Mouse (Mus musculus): ENCODE measurements around the gene Krtap11-1. TPM values are rescaled to one million over a fixed set of nuclear protein-coding genes. Genes with fewer than 3 reads are reported as not detected.

Gene Krtap11-1
- not detected for total RNA-seq (2021)

DNA sequence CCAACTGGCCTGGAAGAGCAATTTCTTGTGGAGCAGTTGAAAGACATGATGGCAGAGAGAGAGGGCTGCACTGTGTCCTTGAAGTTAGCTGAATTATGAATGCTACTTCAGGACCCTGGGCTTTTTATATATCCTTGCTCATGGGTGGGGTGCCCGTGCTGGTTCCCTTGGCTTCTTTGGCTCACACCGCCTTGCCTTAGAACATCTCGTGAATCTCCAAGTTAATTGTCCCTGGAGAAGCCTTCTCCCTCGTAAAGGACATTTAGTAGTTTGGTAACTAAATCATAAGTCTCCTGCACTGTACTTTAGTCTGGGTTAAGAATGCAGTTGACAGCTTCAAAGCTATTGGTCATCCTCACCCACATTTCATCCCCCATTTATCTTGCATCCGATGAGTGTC, at the start of gene Krtap11-1:
Gene Krtap11-1 (minus strand): TSS at position 101 of the 400 bp plus-strand sequence.
- intact Hi-C loops (cut with DNase I), result no loop called here
- no peak for DNase-seq (ENCODE audit: low spot score)

GRCm38 (mm10) chr16:89618190-89618589, 47.2 kb upstream of the Krtap11-1 start:
- intact Hi-C loops (cut with DNase I), result no loop called here
- no peak for DNase-seq (ENCODE audit: low spot score)

DNA sequence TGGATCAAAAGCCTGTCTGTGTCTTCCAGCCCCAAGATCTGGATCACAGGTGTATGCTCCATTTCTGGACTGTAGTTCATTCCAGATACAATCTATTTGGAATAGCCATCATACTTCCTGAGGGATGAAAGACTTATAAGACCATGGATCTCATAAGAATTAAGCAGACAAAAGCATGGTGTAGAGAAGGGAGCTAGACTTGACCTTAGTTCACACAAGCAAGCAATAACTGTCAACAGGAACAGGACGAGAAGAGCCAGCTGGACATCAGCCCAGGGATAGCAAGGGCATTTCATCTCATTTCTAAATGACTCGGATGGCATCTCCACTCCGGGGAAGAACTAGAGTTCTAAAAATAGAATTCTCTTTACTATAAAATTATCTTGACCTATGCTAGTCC, 46.3 kb upstream of the Krtap11-1 start:
- intact Hi-C loops (cut with DNase I), result no loop called here

DNA sequence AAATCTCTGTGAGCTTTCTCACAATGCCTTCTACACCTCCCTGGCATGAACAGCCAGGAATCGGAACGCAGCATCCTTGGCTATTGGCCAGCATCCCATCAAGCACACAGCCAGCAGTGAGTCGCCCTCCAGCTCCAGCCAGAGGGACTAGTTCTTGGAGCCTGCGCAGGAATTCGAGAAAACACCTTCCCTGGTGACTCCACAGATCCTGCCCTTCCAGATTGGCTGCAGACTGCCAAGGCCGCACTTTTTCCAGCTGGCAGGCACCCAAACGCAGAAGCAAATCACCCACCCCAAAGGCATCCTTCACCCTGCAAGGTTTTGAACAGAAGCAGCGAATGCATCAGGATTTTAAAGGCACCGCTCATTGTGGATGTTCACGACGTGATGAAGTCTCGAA, 42.7 kb upstream of the Krtap11-1 start:
- intact Hi-C loops (cut with DNase I), result no loop called here
- DNase-seq (ENCODE audit: low spot score), result no peak

More for the DNA sequence above, 46.3 kb upstream of the Krtap11-1 start:
- no peak for DNase-seq (ENCODE audit: low spot score)

DNA sequence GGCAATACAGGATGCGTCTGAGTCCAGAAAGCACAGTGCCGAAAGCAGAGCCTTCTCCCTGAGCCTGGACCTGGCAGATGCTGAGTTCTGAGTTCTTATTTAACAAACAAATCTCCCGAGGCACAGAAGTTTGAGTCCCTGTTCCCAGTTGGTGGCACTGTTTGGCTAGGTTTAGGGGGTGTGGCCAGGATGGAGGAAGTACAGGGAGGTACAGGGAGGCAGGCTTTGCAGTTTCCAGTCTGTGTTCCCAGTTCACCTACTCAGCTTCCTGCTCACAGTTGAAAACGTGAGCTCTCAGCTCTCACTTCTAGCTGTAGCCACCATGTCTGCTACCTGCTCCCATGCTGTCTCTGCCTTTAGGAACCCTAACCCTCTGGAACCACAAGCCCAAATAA, 37.8 kb upstream of the Krtap11-1 start:
- no peak for DNase-seq (ENCODE audit: low spot score)
- intact Hi-C loops (cut with DNase I), result no loop called here

DNA sequence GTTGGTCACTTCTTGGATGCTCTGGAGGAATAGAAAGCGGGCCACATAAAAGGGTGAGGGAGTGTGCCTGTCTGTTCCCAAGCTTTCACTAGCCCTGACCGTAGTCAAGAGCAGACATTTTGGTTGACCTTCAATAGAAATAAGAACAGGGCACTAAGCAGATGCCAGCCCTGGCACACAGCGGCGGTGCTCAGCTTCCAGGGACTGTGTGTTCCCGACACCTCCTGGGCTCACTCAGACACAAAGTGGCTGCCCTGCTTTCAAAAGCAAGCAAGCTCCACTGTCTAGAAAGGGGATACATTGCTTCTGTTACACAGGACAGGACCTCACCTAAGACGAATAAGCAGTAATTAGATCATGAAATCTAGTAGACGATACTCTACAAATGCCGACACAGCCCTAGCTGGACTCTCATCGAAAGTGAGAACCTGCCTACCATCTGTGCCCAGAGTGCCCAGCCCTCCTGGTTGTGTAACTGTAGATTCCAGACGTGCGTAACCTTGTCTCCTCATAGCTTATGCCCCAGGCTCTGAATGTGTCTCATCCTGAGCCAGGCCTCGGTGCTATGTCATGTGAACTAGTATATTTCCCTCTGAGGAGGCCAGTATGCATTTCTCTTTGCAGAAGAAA, 37.3 kb upstream of the Krtap11-1 start:
- DNase-seq (ENCODE audit: low spot score), result no peak

DNA sequence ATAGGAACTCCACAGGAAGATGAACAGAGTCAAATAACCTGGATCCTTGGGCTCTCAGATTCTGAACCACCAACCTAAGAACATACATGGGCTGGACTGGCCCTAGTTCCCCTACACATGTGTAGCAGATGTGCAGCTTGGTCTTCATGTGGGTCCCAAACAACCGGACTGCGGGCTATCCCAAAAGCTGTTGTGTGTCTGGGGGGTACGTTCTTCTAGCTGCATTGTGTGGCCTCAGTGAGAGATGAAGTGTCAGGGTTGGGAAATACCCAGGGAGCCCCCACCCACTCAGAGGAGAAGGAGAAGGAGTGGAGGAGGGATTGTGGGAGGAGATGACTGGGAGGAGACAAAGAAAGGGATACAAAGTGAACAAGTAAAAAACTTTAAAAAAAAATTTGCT, 36.0 kb upstream of the Krtap11-1 start:
- no peak for DNase-seq (ENCODE audit: low spot score)
- intact Hi-C loops (cut with DNase I), result no loop called here

More for the DNA sequence above, 37.3 kb upstream of the Krtap11-1 start:
- intact Hi-C loops (cut with DNase I), result no loop called here

- intact Hi-C loops (cut with DNase I), result no loop called here
- DNase-seq (ENCODE audit: low spot score), result no peak
These were observed 16.2 kb upstream of the Krtap11-1 start for GRCm38 (mm10) chr16:89587209-89587608.

DNA sequence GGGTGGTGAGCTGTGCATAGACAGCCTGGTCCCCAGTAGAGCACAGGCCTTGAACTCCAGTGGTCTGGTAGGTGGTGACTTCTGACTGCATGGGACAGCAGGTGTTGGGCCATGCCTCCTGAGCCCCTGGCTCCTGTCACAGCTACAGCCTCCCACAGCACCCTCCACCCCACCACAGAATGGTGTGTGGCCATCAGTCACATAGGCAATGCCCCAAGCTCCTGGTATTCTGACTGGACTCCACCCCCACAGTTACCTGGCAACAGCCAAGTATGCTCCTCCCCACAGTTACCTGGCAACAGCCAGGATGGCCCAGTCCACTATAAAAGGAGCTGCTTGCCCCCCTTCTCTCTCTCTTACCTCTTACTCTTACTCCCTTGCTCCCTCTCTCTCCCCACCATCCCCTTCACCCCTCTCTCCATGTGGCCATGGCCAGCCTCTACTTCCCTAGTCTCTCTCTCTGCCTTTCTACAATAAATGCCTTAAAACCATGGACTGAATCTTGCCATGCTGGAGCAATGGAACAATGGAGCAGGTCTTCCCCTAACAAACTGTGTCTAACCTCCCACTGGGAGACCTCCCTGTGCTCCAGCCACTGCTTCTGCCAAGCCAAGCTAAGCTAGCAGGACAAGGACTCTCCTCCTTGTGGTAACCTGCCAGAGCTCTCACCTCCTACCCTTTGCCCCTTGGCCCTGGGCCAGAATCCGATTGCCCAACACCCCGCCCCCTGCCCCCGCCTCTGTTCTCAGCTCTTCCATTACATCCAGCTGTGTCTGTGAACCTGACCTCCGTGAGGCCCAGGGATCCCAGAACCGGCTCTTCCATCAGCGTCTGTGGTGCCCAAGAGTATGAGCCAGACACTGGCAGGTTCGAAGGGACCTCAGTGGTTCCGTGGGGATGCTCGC, 14.9 kb upstream of the Krtap11-1 start:
- no peak for DNase-seq (ENCODE audit: low spot score)
- intact Hi-C loops (cut with DNase I), result no loop called here

DNA sequence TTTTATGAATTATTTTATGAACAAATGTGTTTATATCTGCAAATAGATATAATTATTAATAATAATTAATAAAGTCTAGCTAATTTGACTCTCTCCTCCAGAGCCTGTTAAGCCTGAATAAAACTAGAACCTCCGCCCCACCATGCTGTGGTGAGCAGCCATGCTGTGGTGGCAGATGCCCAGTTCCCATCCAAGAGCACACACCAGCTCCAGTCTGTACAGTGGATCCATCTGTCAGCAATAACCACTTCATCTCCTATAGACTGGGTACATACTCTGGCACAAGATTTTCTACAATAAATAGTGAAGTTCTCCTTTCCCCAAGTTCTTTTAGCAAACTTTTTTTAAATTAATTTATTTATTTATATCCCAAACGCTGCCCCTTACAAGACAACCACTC, 10.7 kb upstream of the Krtap11-1 start:
- no peak for DNase-seq (ENCODE audit: low spot score)
- intact Hi-C loops (cut with DNase I), result no loop called here

GRCm38 (mm10) chr16:89570516-89570915, 467 bp downstream of the Krtap11-1 start:
- DNase-seq (ENCODE audit: low spot score), result no peak
- intact Hi-C loops (cut with DNase I), result no loop called here

GRCm38 (mm10) chr16:89569136-89569535, 1.8 kb downstream of the Krtap11-1 start:
- DNase-seq (ENCODE audit: low spot score), result no peak
- intact Hi-C loops (cut with DNase I), result no loop called here

- intact Hi-C loops (cut with DNase I), result no loop called here
These were observed 2.8 kb downstream of the Krtap11-1 start for GRCm38 (mm10) chr16:89568141-89568540.

GRCm38 (mm10) chr16:89550298-89550697, 20.7 kb downstream of the Krtap11-1 start:
- intact Hi-C loops (cut with DNase I), result no loop called here
- no peak for DNase-seq (ENCODE audit: low spot score)

More at GRCm38 (mm10) chr16:89568141-89568540, 2.8 kb downstream of the Krtap11-1 start:
- no peak for DNase-seq (ENCODE audit: low spot score)

DNA sequence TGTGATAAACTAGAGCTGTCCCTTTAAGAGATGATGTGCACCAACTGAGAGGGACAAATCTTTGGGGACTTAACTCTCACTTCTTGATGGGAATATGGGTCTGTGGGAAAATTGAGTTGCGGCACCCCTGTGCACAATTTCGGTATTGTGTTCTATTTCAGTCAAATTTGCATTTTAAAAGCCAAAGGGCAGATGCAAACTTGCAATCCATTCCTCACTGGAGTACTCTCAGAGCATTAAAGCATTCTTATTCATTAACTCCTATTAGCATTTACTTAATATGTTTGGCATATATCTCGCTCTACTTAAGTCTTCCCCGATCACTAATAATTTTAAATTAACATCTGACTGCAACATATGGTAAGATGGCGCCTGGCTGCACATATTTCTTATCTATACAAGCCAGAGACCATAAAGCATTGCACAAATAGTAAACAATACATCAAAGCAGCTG, 32.9 kb downstream of the Krtap11-1 start:
- no peak for DNase-seq (ENCODE audit: low spot score)
- intact Hi-C loops (cut with DNase I), result no loop called here

GRCm38 (mm10) chr16:89537349-89537748, 33.6 kb downstream of the Krtap11-1 start:
- intact Hi-C loops (cut with DNase I), result no loop called here
- DNase-seq (ENCODE audit: low spot score), result no peak

DNA sequence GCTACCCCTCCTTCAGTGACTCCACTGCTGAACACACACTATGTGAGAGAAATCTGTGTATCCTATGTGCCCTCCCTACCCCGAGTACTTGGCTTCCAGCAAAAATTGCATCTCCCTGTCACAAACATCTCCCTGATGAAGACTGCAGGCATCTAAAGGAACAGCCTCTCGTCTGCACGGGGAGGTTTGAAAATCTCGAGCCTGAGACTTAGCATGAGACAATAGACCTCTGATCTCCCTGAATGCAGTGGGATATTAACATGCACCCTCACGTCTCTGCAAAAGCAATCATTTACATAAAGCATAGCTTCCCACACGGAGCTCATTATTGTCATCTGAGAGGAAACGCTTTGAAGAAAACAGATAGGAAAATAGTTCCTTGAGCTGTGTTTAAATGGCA, 40.4 kb downstream of the Krtap11-1 start:
- no peak for DNase-seq (ENCODE audit: low spot score)
- intact Hi-C loops (cut with DNase I), result no loop called here

- DNase-seq (ENCODE audit: low spot score), result no peak
- intact Hi-C loops (cut with DNase I), result no loop called here
These were observed 41.1 kb downstream of the Krtap11-1 start for GRCm38 (mm10) chr16:89529846-89530245.

DNA sequence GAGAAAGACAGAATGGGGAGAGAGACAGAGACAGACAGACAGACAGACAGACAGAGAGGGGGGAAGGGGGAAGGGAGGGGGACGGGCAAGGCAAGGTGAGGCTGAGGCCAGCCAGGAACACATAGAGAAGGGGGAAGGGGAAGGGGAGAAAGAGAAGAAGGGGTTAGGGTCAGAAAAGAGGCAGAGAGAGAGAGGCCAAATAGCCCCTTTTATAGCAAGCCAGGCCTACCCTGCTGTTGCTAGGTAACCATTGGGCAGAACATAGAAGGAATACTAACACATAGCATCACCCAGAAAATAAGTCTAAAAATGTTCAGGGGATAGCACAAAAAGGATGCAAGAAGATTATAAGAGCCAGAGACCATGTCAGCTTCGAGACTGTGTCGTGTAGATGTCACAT, 42.6 kb downstream of the Krtap11-1 start:
- intact Hi-C loops (cut with DNase I), result no loop called here
- no peak for DNase-seq (ENCODE audit: low spot score)

- DNase-seq (ENCODE audit: low spot score), result no peak
- intact Hi-C loops (cut with DNase I), result no loop called here
These were observed 50.0 kb downstream of the Krtap11-1 start for GRCm38 (mm10) chr16:89520996-89521395.

DNA sequence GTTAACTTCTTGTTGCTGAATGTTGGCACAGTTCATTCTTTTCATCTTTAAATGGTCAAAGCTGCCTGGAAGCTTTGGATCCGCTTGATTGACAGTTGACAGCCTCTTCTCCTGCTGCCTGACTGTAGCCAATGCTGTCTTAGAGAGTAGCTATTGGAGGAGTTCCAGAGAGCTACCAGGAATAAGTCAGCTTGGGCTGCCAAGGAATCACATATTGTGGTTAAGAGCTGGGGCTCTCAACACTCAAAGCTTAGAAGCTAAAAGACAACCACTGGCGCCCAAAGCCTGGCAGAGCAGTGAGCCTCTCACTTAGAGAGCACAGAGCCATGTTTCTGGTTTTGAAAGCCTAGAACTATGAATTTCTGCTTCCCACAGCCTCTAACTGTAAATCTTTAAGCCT, 50.4 kb downstream of the Krtap11-1 start:
- intact Hi-C loops (cut with DNase I), result no loop called here
- DNase-seq (ENCODE audit: low spot score), result no peak
